Mouse (Mus musculus): ENCODE results near the gene Gon7. TPM values are rescaled to one million over a fixed set of nuclear protein-coding genes. Genes with fewer than 3 reads are reported as not detected.

The Gon7 gene
- 48.4 and 49.3 TPM in 2 replicates for polyA plus RNA-seq (2016; fragmentation: Nextera tagmentation; extraction: Ambion mirVana)

DNA sequence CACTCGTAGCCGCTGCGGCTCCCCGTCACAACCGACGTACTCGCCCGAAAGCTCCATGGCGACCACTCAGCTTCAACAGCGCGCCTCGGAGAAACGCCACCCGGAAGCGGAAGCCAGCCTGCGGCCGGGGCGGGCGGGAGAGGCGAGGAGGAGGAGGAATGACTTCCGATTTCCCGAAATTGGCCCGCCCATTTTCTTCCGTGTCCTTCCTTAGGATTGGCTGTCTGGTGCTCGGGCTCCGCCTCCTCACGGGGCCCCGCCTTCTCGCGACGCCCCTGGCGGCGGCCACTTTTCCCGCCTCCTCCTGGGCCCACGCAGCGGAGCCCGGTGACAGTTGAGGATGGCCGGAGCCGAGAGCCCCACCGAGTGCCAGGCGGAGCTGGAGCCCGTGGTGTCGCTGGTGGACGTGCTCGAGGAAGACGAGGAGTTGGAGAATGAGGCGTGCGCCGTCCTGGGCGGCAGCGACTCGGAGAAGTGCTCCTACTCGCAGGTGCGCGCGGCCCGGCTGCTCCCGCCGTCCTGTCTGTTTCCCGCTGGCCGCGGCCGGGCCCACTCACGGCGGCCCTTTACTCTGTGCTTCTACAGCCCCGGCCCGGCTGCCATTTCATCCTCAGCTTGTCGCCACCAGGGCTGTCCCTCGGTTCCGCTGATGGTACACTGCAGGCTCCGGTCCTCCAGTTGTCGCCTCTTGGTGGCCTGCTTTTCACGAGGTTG lies at the start of gene Gon7, which contains the start of the genes Gm28051 and Ubr7:
Gene Gon7 (minus strand): TSS at position 115 of the 714 bp plus-strand sequence.
Gene Gm28051 (minus strand): TSS at position 77 of the 714 bp plus-strand sequence.
Gene Ubr7 (plus strand): TSS at position 279 of the 714 bp plus-strand sequence.
- ATAC-seq (ENCODE audit: low FRiP score), result peak; percentile 98
- no peaks in the 10 kb centered on the region for H3K27me3 ChIP-seq
- H3K9me3 ChIP-seq, result no peaks in the 10 kb centered on the region
- H3K9ac ChIP-seq, result peak within 1 kb of the TSS; percentile 82
- WGBS, result 1% methylated on average over 73 of the region's 73 CpGs
- peaks cover 21% of the 10 kb centered on the region for H3K4me1 ChIP-seq
- H3K27ac ChIP-seq, result peak within 1 kb of the TSS; percentile 93
- peak within 1 kb of the TSS; percentile 70 for H3K4me3 ChIP-seq (replicated peaks)
- H3K36me3 ChIP-seq (replicated peaks), result peaks cover 12% of the 10 kb centered on the region
- H3K4me2 ChIP-seq, result peak within 1 kb of the TSS; percentile 66

- Histone ChIP-seq H3K4me3 (replicated peaks) (no peak overlapping the region), H3K4me1 (no peaks in the 10 kb centered on the region), H3K27ac (no peak overlapping the region), H3K9ac (no peak overlapping the region), H3K36me3 (replicated peaks) (peaks cover 7% of the 10 kb centered on the region; the same call in 1 of the 2 replicates), H3K9me3 (no peaks in the 10 kb centered on the region), H3K4me2 (no peak overlapping the region), H3K27me3 (no peaks in the 10 kb centered on the region)
- ATAC-seq (ENCODE audit: low FRiP score), result no peak
- WGBS, result 92% methylated on average over 2 of the region's 2 CpGs
These were observed 41.9 kb upstream of the Gon7 start for GRCm38 (mm10) chr12:102799528-102799927.

GRCm38 (mm10) chr12:102787927-102788326 lies 30.3 kb upstream of the Gon7 start:
- Histone ChIP-seq H3K4me3 (replicated peaks) (no peak overlapping the region), H3K4me1 (no peaks in the 10 kb centered on the region), H3K27ac (no peak overlapping the region), H3K27me3 (no peaks in the 10 kb centered on the region), H3K9me3 (no peaks in the 10 kb centered on the region), H3K4me2 (no peak overlapping the region), H3K36me3 (replicated peaks) (peaks cover 59% of the 10 kb centered on the region), H3K9ac (no peak overlapping the region)
- WGBS, result 89% methylated on average over 7 of the region's 7 CpGs
- ATAC-seq (ENCODE audit: low FRiP score), result no peak

DNA sequence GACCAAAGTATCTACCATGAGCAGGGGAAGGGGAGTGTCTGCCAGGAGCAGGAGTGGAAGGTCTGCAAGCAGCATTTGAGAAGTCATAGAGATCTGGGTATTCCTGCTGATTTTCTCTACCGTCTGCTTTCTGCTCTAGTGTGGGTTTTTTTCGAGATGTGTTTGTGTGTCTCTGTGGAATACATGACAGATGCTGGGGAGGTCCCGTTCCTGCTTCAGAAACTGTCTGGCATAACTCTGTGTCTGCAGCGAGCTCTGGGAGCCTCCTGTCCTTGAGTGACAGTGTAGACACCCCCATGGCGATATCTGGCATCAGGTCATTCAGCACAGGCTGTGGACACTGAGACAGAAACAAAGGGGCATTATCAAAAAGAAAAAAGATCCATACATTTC lies 28.0 kb upstream of the Gon7 start:
- no peaks in the 10 kb centered on the region for H3K4me1 ChIP-seq
- no peak overlapping the region for H3K4me2 ChIP-seq
- H3K9ac ChIP-seq, result no peak overlapping the region
- ATAC-seq (ENCODE audit: low FRiP score), result no peak
- peaks cover 51% of the 10 kb centered on the region for H3K36me3 ChIP-seq (replicated peaks)
- no peak overlapping the region for H3K4me3 ChIP-seq (replicated peaks)
- no peak overlapping the region for H3K27ac ChIP-seq
- H3K9me3 ChIP-seq, result no peaks in the 10 kb centered on the region
- no peaks in the 10 kb centered on the region for H3K27me3 ChIP-seq
- WGBS, result 88% methylated on average over 5 of the region's 5 CpGs

GRCm38 (mm10) chr12:102784899-102785592 lies 27.4 kb upstream of the Gon7 start:
- Histone ChIP-seq H3K36me3 (replicated peaks) (peaks cover 45% of the 10 kb centered on the region), H3K9me3 (no peaks in the 10 kb centered on the region), H3K4me1 (no peaks in the 10 kb centered on the region), H3K4me3 (replicated peaks) (no peak overlapping the region), H3K27ac (no peak overlapping the region), H3K27me3 (no peaks in the 10 kb centered on the region), H3K4me2 (no peak overlapping the region), H3K9ac (no peak overlapping the region)
- no peak for ATAC-seq (ENCODE audit: low FRiP score)
- WGBS, result 93% methylated on average over 19 of the region's 19 CpGs

- no peak overlapping the region for H3K27ac ChIP-seq
- no peaks in the 10 kb centered on the region for H3K9me3 ChIP-seq
- 94% methylated on average over 5 of the region's 5 CpGs for WGBS
- no peak overlapping the region for H3K9ac ChIP-seq
- H3K4me2 ChIP-seq, result no peak overlapping the region
- H3K4me1 ChIP-seq, result no peaks in the 10 kb centered on the region
- no peak overlapping the region for H3K4me3 ChIP-seq (replicated peaks)
- ATAC-seq (ENCODE audit: low FRiP score), result no peak
- H3K36me3 ChIP-seq (replicated peaks), result peaks cover 32% of the 10 kb centered on the region
- H3K27me3 ChIP-seq, result no peaks in the 10 kb centered on the region
These were observed 25.2 kb upstream of the Gon7 start for GRCm38 (mm10) chr12:102782841-102783240.

DNA sequence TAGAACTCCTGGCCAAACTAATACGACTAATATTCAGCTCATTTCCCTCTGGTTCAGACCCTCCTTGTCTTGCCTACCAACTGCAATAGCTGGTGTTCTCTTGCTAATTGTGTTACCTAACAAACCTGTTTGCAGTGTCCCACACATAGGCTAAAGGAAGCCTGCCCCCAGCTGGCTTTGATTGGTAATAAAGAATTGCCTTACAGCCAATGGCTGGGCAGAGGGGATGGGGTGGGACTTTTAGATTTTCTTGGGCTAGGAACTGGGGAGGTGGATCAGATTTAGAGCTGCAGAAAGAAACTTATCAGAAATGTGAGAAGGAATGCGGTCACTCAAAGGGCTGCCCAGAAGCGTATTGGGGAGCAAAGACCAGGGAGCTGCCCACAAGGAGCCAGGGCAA lies 21.8 kb upstream of the Gon7 start:
- peaks cover 47% of the 10 kb centered on the region for H3K36me3 ChIP-seq (replicated peaks)
- ATAC-seq (ENCODE audit: low FRiP score), result no peak
- no peak overlapping the region for H3K4me2 ChIP-seq
- H3K9ac ChIP-seq, result no peak overlapping the region
- WGBS, result 66% methylated on average over 3 of the region's 3 CpGs
- no peaks in the 10 kb centered on the region for H3K27me3 ChIP-seq
- no peak overlapping the region for H3K4me3 ChIP-seq (replicated peaks)
- H3K4me1 ChIP-seq, result no peaks in the 10 kb centered on the region
- H3K9me3 ChIP-seq, result no peaks in the 10 kb centered on the region
- no peak overlapping the region for H3K27ac ChIP-seq

- Histone ChIP-seq H3K9me3 (no peaks in the 10 kb centered on the region), H3K4me2 (no peak overlapping the region), H3K27ac (no peak overlapping the region), H3K27me3 (no peaks in the 10 kb centered on the region), H3K9ac (no peak overlapping the region), H3K4me1 (no peaks in the 10 kb centered on the region), H3K36me3 (replicated peaks) (peaks cover 51% of the 10 kb centered on the region), H3K4me3 (replicated peaks) (no peak overlapping the region)
- ATAC-seq (ENCODE audit: low FRiP score), result no peak
- WGBS, result 87% methylated on average over 5 of the region's 5 CpGs
These were observed 20.5 kb upstream of the Gon7 start for GRCm38 (mm10) chr12:102778151-102778550.

DNA sequence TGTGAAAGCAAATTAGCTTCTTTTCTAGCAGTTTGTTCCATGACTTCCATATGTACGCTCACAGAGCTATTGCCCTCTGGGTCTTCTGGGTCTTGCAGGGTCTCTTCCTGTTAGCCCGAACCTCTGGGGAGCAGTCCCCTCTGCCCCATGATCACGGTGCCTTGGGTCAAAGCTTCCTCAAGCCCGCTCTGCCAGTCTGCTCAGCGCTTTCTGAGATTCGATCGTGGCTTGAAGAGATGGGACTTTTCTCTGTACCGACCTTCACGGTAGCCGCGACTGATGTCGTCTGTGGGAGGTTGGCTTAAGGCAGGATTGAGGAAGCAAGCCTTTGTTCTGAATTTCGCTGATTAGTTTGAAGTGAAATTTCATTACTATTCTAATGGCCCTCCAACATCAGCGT lies 18.4 kb upstream of the Gon7 start:
- no peaks in the 10 kb centered on the region for H3K27me3 ChIP-seq
- WGBS, result 92% methylated on average over 14 of the region's 14 CpGs
- no peaks in the 10 kb centered on the region for H3K9me3 ChIP-seq
- H3K4me2 ChIP-seq, result no peak overlapping the region
- H3K4me3 ChIP-seq (replicated peaks), result no peak overlapping the region
- H3K36me3 ChIP-seq (replicated peaks), result peaks cover 60% of the 10 kb centered on the region
- no peak for ATAC-seq (ENCODE audit: low FRiP score)
- H3K27ac ChIP-seq, result no peak overlapping the region
- no peaks in the 10 kb centered on the region for H3K4me1 ChIP-seq
- H3K9ac ChIP-seq, result no peak overlapping the region

GRCm38 (mm10) chr12:102772676-102773075 lies 15.1 kb upstream of the Gon7 start:
- Histone ChIP-seq H3K36me3 (replicated peaks) (peaks cover 86% of the 10 kb centered on the region), H3K4me3 (replicated peaks) (no peak overlapping the region), H3K9me3 (no peaks in the 10 kb centered on the region), H3K27ac (no peak overlapping the region), H3K9ac (no peak overlapping the region), H3K4me1 (no peaks in the 10 kb centered on the region), H3K27me3 (no peaks in the 10 kb centered on the region), H3K4me2 (no peak overlapping the region)
- 95% methylated on average over 5 of the region's 5 CpGs for WGBS
- ATAC-seq (ENCODE audit: low FRiP score), result no peak

- Histone ChIP-seq H3K4me3 (replicated peaks) (no peak overlapping the region), H3K27ac (no peak overlapping the region), H3K9ac (no peak overlapping the region), H3K4me1 (no peaks in the 10 kb centered on the region), H3K27me3 (no peaks in the 10 kb centered on the region), H3K36me3 (replicated peaks) (peaks cover 83% of the 10 kb centered on the region), H3K9me3 (no peaks in the 10 kb centered on the region), H3K4me2 (no peak overlapping the region)
- 95% methylated on average over 8 of the region's 8 CpGs for WGBS
- ATAC-seq (ENCODE audit: low FRiP score), result no peak
These were observed 14.0 kb upstream of the Gon7 start for GRCm38 (mm10) chr12:102771601-102772000.

DNA sequence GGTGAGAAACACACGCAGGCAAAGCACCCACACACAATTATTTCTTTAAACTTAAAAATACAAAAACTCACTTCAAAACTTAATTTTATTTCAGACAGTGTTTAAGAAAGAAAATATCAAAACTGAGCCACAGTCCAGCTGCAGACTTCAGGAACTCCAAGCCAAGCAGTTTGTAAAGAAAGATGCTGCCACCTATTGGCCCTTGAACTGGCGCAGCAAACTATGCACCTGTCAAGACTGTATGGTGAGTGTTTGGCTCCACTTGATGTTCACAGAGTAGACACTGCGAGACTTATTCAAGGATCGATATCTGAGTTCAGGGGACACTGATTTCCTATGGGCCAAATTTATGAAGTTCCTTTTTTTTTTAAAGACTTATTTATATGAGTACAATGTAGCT lies 11.4 kb upstream of the Gon7 start:
- Histone ChIP-seq H3K27me3 (no peaks in the 10 kb centered on the region), H3K9me3 (no peaks in the 10 kb centered on the region), H3K4me1 (no peaks in the 10 kb centered on the region), H3K27ac (no peak overlapping the region), H3K9ac (no peak overlapping the region), H3K4me3 (replicated peaks) (no peak overlapping the region), H3K36me3 (replicated peaks) (peaks cover 82% of the 10 kb centered on the region), H3K4me2 (no peak overlapping the region)
- 97% methylated on average over 4 of the region's 4 CpGs for WGBS
- no peak for ATAC-seq (ENCODE audit: low FRiP score)

- no peaks in the 10 kb centered on the region for H3K27me3 ChIP-seq
- no peaks in the 10 kb centered on the region for H3K9me3 ChIP-seq
- no peak overlapping the region for H3K4me3 ChIP-seq (replicated peaks)
- H3K27ac ChIP-seq, result no peak overlapping the region
- H3K4me2 ChIP-seq, result no peak overlapping the region
- H3K36me3 ChIP-seq (replicated peaks), result peaks cover 46% of the 10 kb centered on the region
- ATAC-seq (ENCODE audit: low FRiP score), result no peak
- peaks cover 9% of the 10 kb centered on the region for H3K4me1 ChIP-seq
- no peak overlapping the region for H3K9ac ChIP-seq
These were observed 6.1 kb upstream of the Gon7 start for GRCm38 (mm10) chr12:102763696-102764095.

Data from forebrain, embryonic 12.5 days (tissue).